Mouse (Mus musculus) embryonic fibroblast, embryonic 13.5 days (primary cell): ENCODE data around the gene Atg4d. TPM values are rescaled to one million over a fixed set of nuclear protein-coding genes. Genes with fewer than 3 reads are reported as not detected.
"Not testable (repeated sequence)": the region's sequence is repeated elsewhere in the genome, so short reads cannot be mapped to it uniquely, and the experiment has no call there.

Experiments used
- H3K27ac ChIP-seq: 2 replicates; pipeline ENCODE4 v1.5.1; 2012; ENCODE audit warnings: low read length, control low read depth, inconsistent platforms; ENCODE audit not compliant: insufficient read depth
- H3K4me1 ChIP-seq: 2 replicates; pipeline ENCODE4 v1.6.1; 2011; ENCODE audit warnings: low read length; ENCODE audit not compliant: control insufficient read depth, insufficient read depth
- H3K4me3 ChIP-seq: 2 replicates; pipeline ENCODE4 v1.5.1; 2011; ENCODE audit warnings: mild to moderate bottlenecking, control low read depth, low read length; ENCODE audit not compliant: insufficient read depth
- CTCF ChIP-seq: IDR thresholded peaks from 2 replicates; pipeline ENCODE4 v1.5.1; 2011; ENCODE audit warnings: mild to moderate bottlenecking, control low read depth, low read length, moderate library complexity, borderline replicate concordance; ENCODE audit not compliant: insufficient read depth
- POLR2A ChIP-seq: IDR thresholded peaks from 2 replicates; pipeline ENCODE4 v1.6.1; 2011; ENCODE audit warnings: low read depth, mild to moderate bottlenecking, control low read depth, low read length, moderate library complexity
- polyA plus RNA-seq: library from polyadenylated mRNA; stranded (reverse); fragments of >200 nt; gene quantifications from 2 replicates; pipeline ENCODE4 v1.2.4, GENCODE M21; 2011; ENCODE audit warnings: low read depth; ENCODE audit not compliant: missing spikeins, insufficient read length

Atg4d gene
- polyA plus RNA-seq, 1 experiment: 8.2 TPM

GRCm38 (mm10) chr9:21320619-21321512 is 55.8 kb downstream of the Atg4d start, which contains the start of gene Slc44a2:
Gene Slc44a2 (plus strand): TSS chr9:21320698.
- H3K4me3 ChIP-seq: peak within 1 kb of the TSS; percentile 88
- H3K27ac ChIP-seq: 0 out of 2 replicates have a peak within 1 kb of the TSS, but pooled peaks have one; percentile 4
- H3K4me1 ChIP-seq: no peaks in the 10 kb centered on the region
- TF ChIP-seq POLR2A (peak; percentile 84), CTCF (no peak)

- Histone ChIP-seq H3K4me1 (no peaks in the 10 kb centered on the region), H3K4me3 (peak overlapping the region; percentile 88), H3K27ac (0 out of 2 replicates have a peak overlapping the region, but pooled peaks have one; percentile 4)
- TF ChIP-seq CTCF: no peak
- TF ChIP-seq POLR2A: no peak
Measured at GRCm38 (mm10) chr9:21321513-21321835, 56.4 kb downstream of the Atg4d start.

DNA sequence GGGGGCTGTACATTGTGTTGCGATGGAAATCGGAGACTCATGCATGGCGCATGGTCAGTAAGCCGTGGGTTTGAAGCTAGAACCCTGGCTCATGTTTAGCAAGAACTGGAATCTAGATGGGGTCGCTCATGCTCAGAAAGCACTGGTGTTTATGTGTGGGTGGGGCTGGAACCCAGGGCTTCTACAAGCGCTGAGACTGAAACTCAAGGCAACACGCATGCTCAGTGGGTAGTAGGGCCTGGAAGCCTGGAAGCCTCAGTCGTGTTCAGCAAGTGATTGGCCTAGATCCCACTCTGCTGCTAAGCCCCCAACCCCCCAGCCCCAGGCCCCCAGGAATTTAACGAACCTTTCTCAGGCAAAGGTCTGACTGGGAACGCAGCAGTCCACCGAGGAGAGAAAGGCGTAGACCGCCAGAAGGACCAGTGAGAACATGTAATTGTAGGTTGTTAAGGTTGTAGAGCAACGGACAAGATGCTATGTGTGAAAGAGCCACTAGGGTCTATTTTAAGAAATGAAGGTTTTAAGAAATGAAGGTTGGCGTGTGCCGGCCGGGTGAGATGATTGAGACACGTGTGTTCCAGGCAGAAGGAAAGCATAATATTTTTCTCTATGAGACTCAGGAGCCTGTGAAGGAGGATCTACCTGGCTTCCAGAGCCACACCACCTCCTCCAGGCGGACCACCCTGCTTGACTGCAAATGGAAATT is 57.3 kb downstream of the Atg4d start:
- TF ChIP-seq POLR2A (no peak), CTCF (no peak)
- H3K27ac ChIP-seq: no peak overlapping the region
- H3K4me3 ChIP-seq: peak overlapping the region; percentile 88
- no peaks in the 10 kb centered on the region for H3K4me1 ChIP-seq

GRCm38 (mm10) chr9:21322917-21323297 is 57.8 kb downstream of the Atg4d start:
- H3K4me3 ChIP-seq, H3K27ac ChIP-seq, H3K4me1 ChIP-seq: not testable (repeated sequence)

- no peak overlapping the region for H3K27ac ChIP-seq
- no peak for TF ChIP-seq POLR2A
- TF ChIP-seq CTCF: no peak
- no peaks in the 10 kb centered on the region for H3K4me1 ChIP-seq
- H3K4me3 ChIP-seq: no peak overlapping the region
Measured at GRCm38 (mm10) chr9:21324269-21324668, 59.2 kb downstream of the Atg4d start.

Other genes starting within 250 kb of the Atg4d start
- 15.4 and 18.9 TPM in 2 replicates for gene Icam1, start 249.3 kb upstream of the Atg4d start, polyA plus RNA-seq
- not detected in 2 replicates for gene Icam4, start 235.9 kb upstream of the Atg4d start, polyA plus RNA-seq
- 0.82 and 1.0 TPM in 2 replicates for gene Icam5, start 233.2 kb upstream of the Atg4d start, polyA plus RNA-seq
- not detected in 2 replicates for gene Zglp1, start 198.2 kb upstream of the Atg4d start, polyA plus RNA-seq
- 0.35 and 0.44 TPM in 2 replicates for gene Gm49373, start 192.2 kb upstream of the Atg4d start, polyA plus RNA-seq
- 20.9 and 29.0 TPM in 2 replicates for gene Fdx1l, start 191.7 kb upstream of the Atg4d start, polyA plus RNA-seq
- gene Gm38431, start 173.3 kb upstream of the Atg4d start, polyA plus RNA-seq: 2.4 and 5.2 TPM in 2 replicates
- 34.2 and 40.8 TPM in 2 replicates for gene Raver1, start 173.3 kb upstream of the Atg4d start, polyA plus RNA-seq
- gene Tyk2, start 134.1 kb upstream of the Atg4d start, polyA plus RNA-seq: 11.1 and 15.1 TPM in 2 replicates
- gene Cdc37, start 115.3 kb upstream of the Atg4d start, polyA plus RNA-seq: 142 and 166 TPM in 2 replicates
- 14.7 and 20.6 TPM in 2 replicates for gene Pde4a, start 99.6 kb upstream of the Atg4d start, polyA plus RNA-seq
- gene Keap1, start 25.9 kb upstream of the Atg4d start, polyA plus RNA-seq: 23.2 and 27.4 TPM in 2 replicates
- gene S1pr5, start 16.9 kb upstream of the Atg4d start, polyA plus RNA-seq: not detected in 2 replicates
- gene Kri1, start 22.7 kb downstream of the Atg4d start, polyA plus RNA-seq: 24.9 and 28.9 TPM in 2 replicates
- 13.0 and 16.5 TPM in 2 replicates for gene Cdkn2d, start 26.1 kb downstream of the Atg4d start, polyA plus RNA-seq
- not detected in 2 replicates for gene Ap1m2, start 47.0 kb downstream of the Atg4d start, polyA plus RNA-seq
- 115 and 125 TPM in 2 replicates for gene Slc44a2, start 55.4 kb downstream of the Atg4d start, polyA plus RNA-seq
- 80.9 and 94.0 TPM in 2 replicates for gene Ilf3, start 102.6 kb downstream of the Atg4d start, polyA plus RNA-seq
- 30.0 and 35.8 TPM in 2 replicates for gene Qtrt1, start 146.5 kb downstream of the Atg4d start, polyA plus RNA-seq
- 77.2 and 93.4 TPM in 2 replicates for gene Dnm2, start 159.6 kb downstream of the Atg4d start, polyA plus RNA-seq
- gene Tmed1, start 245.0 kb downstream of the Atg4d start, polyA plus RNA-seq: 29.6 and 32.1 TPM in 2 replicates